Mouse (Mus musculus) liver, postnatal 0 days (tissue): ENCODE data around the gene Gapdh. TPM values are rescaled to one million over a fixed set of nuclear protein-coding genes. Genes with fewer than 3 reads are reported as not detected.
"Not testable (repeated sequence)": the region's sequence is repeated elsewhere in the genome, so short reads cannot be mapped to it uniquely, and the experiment has no call there.

Experiments
- ATAC-seq: fragments of 200-750 bp; cut with Nextera tagmentation; 2 replicates; pipeline ENCODE4 v1.8.0; 2017; ENCODE audit warnings: mild to moderate bottlenecking, moderate library complexity
- DNase-seq: peaks from one replicate; pipeline ENCODE4 v3.0.0-alpha.2; 2016
- H3K27ac ChIP-seq: fragments of 300-500 bp; sonication (generic); 2 replicates; pipeline ENCODE4 v1.5.1; 2014; ENCODE audit warnings: antibody characterized with exemption, moderate library complexity, mild to moderate bottlenecking, low read depth
- H3K27me3 ChIP-seq: fragments of 300-500 bp; sonication (generic); 2 replicates; pipeline ENCODE4 v1.6.1; 2014; ENCODE audit warnings: low read length, control low read depth, mixed read lengths; ENCODE audit not compliant: insufficient read depth
- H3K36me3 ChIP-seq: fragments of 300-500 bp; sonication (generic); replicated peaks from 2 replicates; pipeline ENCODE4 v1.6.1; 2014; ENCODE audit warnings: mild to moderate bottlenecking, control low read depth, low read length, moderate library complexity, mixed read lengths; ENCODE audit not compliant: insufficient read depth
- H3K4me1 ChIP-seq: fragments of 300-500 bp; sonication (generic); 2 replicates; pipeline ENCODE4 v1.6.1; 2014; ENCODE audit warnings: antibody characterized with exemption, mild to moderate bottlenecking, control low read depth; ENCODE audit not compliant: insufficient read depth
- H3K4me2 ChIP-seq: fragments of 300-500 bp; sonication (generic); 2 replicates; pipeline ENCODE4 v1.6.1; 2014; ENCODE audit warnings: low read depth, mild to moderate bottlenecking, low read length, moderate library complexity, mixed read lengths
- H3K4me3 ChIP-seq: fragments of 300-500 bp; sonication (generic); 2 replicates; pipeline ENCODE4 v1.5.1; 2014; ENCODE audit warnings: low read depth, low read length
- H3K9ac ChIP-seq: fragments of 300-500 bp; sonication (generic); replicated peaks from 2 replicates; pipeline ENCODE4 v1.6.1; 2014; ENCODE audit warnings: mild to moderate bottlenecking, moderate library complexity
- H3K9me3 ChIP-seq: fragments of 300-500 bp; sonication (generic); 2 replicates; pipeline ENCODE4 v1.6.1; 2016; ENCODE audit warnings: mild to moderate bottlenecking, control low read depth, low read length, mixed read lengths
- CTCF ChIP-seq: sonication (generic); IDR thresholded peaks from 2 replicates; pipeline ENCODE4 v1.5.1; 2016; ENCODE audit warnings: antibody characterized with exemption, low read depth
- EP300 ChIP-seq: IDR thresholded peaks from 2 replicates; pipeline ENCODE4 v1.6.1; 2016; ENCODE audit warnings: antibody characterized with exemption, low read depth, mild to moderate bottlenecking
- WGBS: fragments of 180-500 bp; shearing (Covaris S2); extraction: QIAGEN DNeasy Blood & Tissue Kit; methylation state at CpG from one replicate; pipeline ENCODE4 v1.1.7; 2014; ENCODE audit not compliant: insufficient replicate concordance; 5-methylcytosine and 5-hydroxymethylcytosine counted together
- polyA plus RNA-seq: library from polyadenylated mRNA; unstranded; fragments of >200 nt; fragmentation: Nextera tagmentation; extraction: Ambion mirVana; gene quantifications from 2 replicates; pipeline ENCODE4 v1.2.1, GENCODE M21; 2015

Gene Gapdh
- polyA plus RNA-seq, 1 experiment from 2014 or later = 1,565 TPM

DNA sequence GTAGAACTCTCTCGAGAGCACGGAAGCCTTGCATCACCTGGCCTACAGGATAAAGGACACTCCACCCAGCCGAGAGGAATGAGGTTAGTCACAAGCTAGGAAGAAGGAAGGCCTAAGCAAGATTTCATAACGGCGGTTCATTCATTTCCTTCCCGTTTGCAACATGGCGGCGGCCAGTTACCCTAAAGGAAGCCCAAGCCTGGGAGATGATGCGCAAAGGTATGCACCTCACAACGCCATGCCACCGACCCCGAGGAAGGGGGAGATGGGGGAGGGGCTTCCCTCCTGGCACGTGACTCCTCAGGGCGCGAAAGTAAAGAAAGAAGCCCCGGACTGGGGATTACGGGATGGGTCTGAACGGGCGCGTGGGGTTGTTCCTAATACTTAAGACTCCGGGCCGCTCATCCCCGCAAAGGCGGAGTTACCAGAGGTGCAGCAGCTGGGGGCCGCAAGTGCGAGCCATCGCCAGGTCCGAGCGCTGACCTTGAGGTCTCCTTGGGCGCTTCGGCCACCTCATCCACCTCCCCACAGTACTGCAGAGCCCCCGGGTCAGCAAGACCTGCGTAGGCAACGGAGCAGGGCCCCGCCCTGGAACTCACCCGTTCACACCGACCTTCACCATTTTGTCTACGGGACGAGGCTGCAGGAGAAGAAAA, 1.5 kb downstream of the Gapdh start:
- H3K4me2 ChIP-seq = peak overlapping the region; percentile 75
- peaks cover 55% of the 10 kb centered on the region for H3K36me3 ChIP-seq
- no peaks in the 10 kb centered on the region for H3K9me3 ChIP-seq
- ATAC-seq (peak; percentile 3), DNase-seq (peak; percentile 75)
- TF ChIP-seq EP300 = no peak
- no peak for TF ChIP-seq CTCF
- no peaks in the 10 kb centered on the region for H3K27me3 ChIP-seq
- peak overlapping the region; percentile 97 for H3K27ac ChIP-seq
- under 1% methylated on average over 39 of the region's 39 CpGs for WGBS
- H3K9ac ChIP-seq = peak overlapping the region; percentile 76
- H3K4me3 ChIP-seq = peak overlapping the region; percentile 72
- H3K4me1 ChIP-seq = peaks cover 51% of the 10 kb centered on the region

DNA sequence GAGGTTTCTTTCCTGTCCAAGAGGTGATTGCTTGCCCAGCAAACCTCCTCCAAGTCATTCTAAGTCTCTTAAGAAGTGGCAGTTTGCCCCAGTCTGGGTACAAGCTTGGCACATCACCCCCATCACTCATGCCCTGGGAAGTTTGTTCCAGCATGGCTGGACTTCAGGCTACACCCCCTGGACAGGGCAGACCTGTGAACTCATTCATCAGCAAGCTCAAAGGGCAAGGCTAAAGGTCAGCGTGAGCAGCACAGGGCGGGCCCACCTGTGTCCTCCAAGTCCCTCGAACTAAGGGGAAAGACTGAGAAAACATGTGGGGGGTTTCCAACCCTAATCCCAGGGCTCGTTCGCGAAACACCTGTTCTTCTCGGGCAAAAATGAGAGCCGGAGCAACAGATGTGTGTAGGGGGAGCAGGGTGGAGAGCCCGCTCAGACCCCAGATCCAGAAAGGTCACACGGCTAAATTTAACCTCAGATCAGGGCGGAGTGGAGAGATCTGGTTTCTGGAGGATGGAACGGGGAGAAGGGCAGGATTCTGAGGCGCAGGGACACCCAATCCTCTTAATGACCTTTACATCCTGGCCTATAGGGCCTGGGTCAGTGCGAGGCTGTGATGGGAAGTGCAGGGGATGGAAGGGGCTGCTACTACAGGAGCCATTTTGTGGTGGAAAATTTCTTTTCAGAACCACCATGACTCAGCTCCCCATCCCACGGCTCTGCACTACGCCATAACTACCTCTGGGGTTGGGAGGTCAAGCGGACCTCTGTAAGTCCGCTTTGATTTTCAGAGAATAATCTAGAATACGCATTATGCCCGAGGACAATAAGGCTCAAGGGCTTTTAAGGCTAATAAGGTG, 2.2 kb downstream of the Gapdh start:
- ATAC-seq (no peak), DNase-seq (peak; percentile 58)
- peaks cover 45% of the 10 kb centered on the region for H3K4me1 ChIP-seq
- peak overlapping the region; percentile 75 for H3K4me2 ChIP-seq
- peak overlapping the region; percentile 76 for H3K9ac ChIP-seq
- H3K4me3 ChIP-seq = peak overlapping the region; percentile 72
- H3K36me3 ChIP-seq = peaks cover 53% of the 10 kb centered on the region
- H3K9me3 ChIP-seq = no peaks in the 10 kb centered on the region
- H3K27me3 ChIP-seq = no peaks in the 10 kb centered on the region
- WGBS = 6% methylated on average over 20 of the region's 20 CpGs
- TF ChIP-seq CTCF (no peak), EP300 (no peak)
- H3K27ac ChIP-seq = peak overlapping the region; percentile 97

DNA sequence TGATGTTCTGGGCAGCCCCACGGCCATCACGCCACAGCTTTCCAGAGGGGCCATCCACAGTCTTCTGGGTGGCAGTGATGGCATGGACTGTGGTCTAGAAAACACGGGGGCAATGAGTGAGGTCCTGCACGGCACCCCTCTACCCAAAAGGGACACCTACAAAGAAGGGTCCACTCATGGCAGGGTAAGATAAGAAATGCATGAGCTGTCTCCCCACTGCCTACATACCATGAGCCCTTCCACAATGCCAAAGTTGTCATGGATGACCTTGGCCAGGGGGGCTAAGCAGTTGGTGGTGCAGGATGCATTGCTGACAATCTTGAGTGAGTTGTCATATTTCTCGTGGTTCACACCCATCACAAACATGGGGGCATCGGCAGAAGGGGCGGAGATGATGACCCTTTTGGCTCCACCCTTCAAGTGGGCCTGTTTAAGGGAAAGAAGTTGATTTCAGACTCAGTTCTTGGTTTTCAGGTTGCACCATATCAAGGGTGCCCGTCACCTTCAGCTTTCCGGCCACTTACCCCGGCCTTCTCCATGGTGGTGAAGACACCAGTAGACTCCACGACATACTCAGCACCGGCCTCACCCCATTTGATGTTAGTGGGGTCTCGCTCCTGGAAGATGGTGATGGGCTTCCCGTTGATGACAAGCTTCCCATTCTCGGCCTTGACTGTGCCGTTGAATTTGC, 3.5 kb downstream of the Gapdh start:
- peaks cover 41% of the 10 kb centered on the region for H3K4me1 ChIP-seq
- not testable (repeated sequence) for H3K27me3 ChIP-seq, H3K9me3 ChIP-seq, H3K9ac ChIP-seq, DNase-seq, H3K27ac ChIP-seq, ATAC-seq
- H3K36me3 ChIP-seq = peaks cover 43% of the 10 kb centered on the region
- peak overlapping the region; percentile 52 for H3K4me2 ChIP-seq
- 71% methylated on average over 10 of the region's 16 CpGs for WGBS
- peak overlapping the region; percentile 8; the same call in 1 of the 2 replicates for H3K4me3 ChIP-seq

DNA sequence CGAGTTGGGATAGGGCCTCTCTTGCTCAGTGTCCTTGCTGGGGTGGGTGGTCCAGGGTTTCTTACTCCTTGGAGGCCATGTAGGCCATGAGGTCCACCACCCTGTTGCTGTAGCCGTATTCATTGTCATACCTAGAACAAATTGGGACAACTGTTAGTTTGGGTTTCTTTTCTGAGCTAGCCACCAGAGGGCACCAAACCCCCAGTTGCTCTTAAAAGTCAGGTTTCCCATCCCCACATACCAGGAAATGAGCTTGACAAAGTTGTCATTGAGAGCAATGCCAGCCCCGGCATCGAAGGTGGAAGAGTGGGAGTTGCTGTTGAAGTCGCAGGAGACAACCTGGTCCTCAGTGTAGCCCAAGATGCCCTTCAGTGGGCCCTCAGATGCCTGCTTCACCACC, 4.3 kb downstream of the Gapdh start:
- not testable (repeated sequence) for ATAC-seq, H3K27ac ChIP-seq, H3K4me3 ChIP-seq, H3K27me3 ChIP-seq, H3K9me3 ChIP-seq, H3K9ac ChIP-seq, H3K4me2 ChIP-seq
- H3K4me1 ChIP-seq = peaks cover 33% of the 10 kb centered on the region
- H3K36me3 ChIP-seq = peaks cover 37% of the 10 kb centered on the region
- WGBS = 20% methylated on average over 3 of the region's 5 CpGs
- DNase-seq = peak; percentile 75
- TF ChIP-seq CTCF = peak; percentile 75

DNA sequence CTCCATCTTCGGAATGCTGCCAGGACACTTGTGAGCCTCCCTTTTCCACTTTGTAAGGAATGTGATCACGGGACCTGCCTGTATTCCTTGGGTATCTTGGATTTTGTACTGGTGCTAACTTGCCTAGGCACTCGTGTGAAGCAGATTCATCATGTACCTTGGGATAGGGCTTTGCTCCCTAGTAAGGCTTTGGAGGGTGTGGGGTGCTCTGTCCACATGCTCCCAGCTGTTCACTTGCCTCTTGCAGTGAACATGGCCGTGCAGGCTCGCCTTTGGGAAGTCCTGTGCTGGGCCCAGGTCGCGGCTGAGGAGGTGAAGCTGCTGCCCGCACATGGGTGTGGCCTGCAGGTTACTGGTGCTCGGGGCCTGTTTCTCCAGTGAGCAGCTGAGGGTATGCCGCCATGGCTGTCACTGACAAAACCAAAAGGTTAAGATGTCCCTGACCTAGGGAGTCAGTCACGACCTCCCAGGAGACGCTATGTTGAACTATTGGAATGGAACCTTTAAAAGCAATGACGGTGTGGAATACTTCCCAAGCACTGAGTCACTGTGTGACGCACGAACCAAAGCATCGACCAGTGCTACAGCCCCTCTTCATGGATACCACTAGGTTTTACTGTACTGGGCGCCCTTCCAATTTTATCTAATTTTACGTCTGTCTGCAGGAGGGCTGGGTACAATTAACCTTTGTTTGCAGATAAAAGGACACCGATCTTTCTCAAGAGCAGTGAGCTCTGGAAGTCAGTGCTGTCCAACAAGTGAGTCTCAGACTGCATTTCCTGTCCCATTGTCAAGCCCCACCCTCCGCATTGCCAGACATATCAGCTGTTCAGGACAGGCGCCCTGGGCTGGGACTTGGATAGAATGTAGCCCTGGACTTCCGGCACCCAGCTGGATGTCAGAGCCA, 5.2 kb downstream of the Gapdh start:
- Histone ChIP-seq H3K4me2 (no peak overlapping the region), H3K27me3 (no peaks in the 10 kb centered on the region), H3K27ac (peak overlapping the region; percentile 34; the same call in 1 of the 2 replicates), H3K36me3 (peaks cover 37% of the 10 kb centered on the region), H3K4me3 (no peak overlapping the region), H3K9me3 (no peaks in the 10 kb centered on the region), H3K4me1 (peaks cover 26% of the 10 kb centered on the region), H3K9ac (no peak overlapping the region)
- 32% methylated on average over 22 of the region's 22 CpGs for WGBS
- DNase-seq = peak; percentile 57
- ATAC-seq = no peak
- 0 out of 2 replicates have a peak, but pooled peaks have one; percentile 53 for TF ChIP-seq EP300
- no peak for TF ChIP-seq CTCF
